ENCODE assay signal across 28 mouse cellular contexts in genomic region chr15:79352479-79352878, GRCm38 (mm10). TPM values are rescaled to one million over a fixed set of nuclear protein-coding genes. Genes with fewer than 3 reads are reported as not detected.
DNase-seq lines count a peak whose midpoint lies in the region; ATAC-seq and TF ChIP-seq lines count a peak whose summit lies in the region.
"Had no signal": no experiment of that assay in that cellular context is flagged by ENCODE, and none has a peak within 500 bp of the region (broad histone marks: within the 10 kb centered on the region; RNA-seq: fewer than 3 reads in every experiment).

No protein-coding gene starts in this region.

- no peaks in the 10 kb centered on the region for H3K36me3 ChIP-seq in heart, embryonic 15.5 days
- no peaks in the 10 kb centered on the region for H3K36me3 ChIP-seq in lung, postnatal 0 days (ENCODE audit: insufficient read depth, low read length)
- H3K36me3 ChIP-seq in intestine, postnatal 0 days (ENCODE audit: control insufficient read depth, insufficient read depth) = no peaks in the 10 kb centered on the region
- H3K36me3 ChIP-seq in stomach, postnatal 0 days (ENCODE audit: control insufficient read depth, insufficient read depth, low read length) = no peaks in the 10 kb centered on the region
- H3K36me3 ChIP-seq: embryonic facial prominence, embryonic 12.5 days; embryonic facial prominence, embryonic 15.5 days; forebrain, embryonic 12.5 days; hindbrain, embryonic 12.5 days; hindbrain, embryonic 15.5 days had no signal

- intact Hi-C loops in heart, postnatal 36 days (cut with DNase I) = no loop called here

- no peak overlapping the region for H3K4me3 ChIP-seq in heart, embryonic 15.5 days
- no peak overlapping the region for H3K4me3 ChIP-seq in lung, postnatal 0 days (ENCODE audit: low read depth, low read length)
- H3K4me3 ChIP-seq in intestine, postnatal 0 days (ENCODE audit: low read depth, low read length) = no peak overlapping the region
- no peak overlapping the region for H3K4me3 ChIP-seq in stomach, postnatal 0 days (ENCODE audit: low read depth, low read length)
- H3K4me3 ChIP-seq: embryonic facial prominence, embryonic 12.5 days; embryonic facial prominence, embryonic 15.5 days; erythroblast, embryonic 14.5 days; forebrain, embryonic 12.5 days; gastrocnemius, adult 2 months; hindbrain, embryonic 12.5 days; hindbrain, embryonic 15.5 days had no signal

- no peaks in the 10 kb centered on the region for H3K27me3 ChIP-seq in heart, embryonic 15.5 days
- H3K27me3 ChIP-seq in lung, postnatal 0 days (replicated peaks; ENCODE audit: insufficient read depth, low read length) = no peaks in the 10 kb centered on the region
- no peaks in the 10 kb centered on the region for H3K27me3 ChIP-seq in intestine, postnatal 0 days (replicated peaks; ENCODE audit: control insufficient read depth, insufficient read depth, low read length)
- H3K27me3 ChIP-seq in stomach, postnatal 0 days (ENCODE audit: control insufficient read depth, insufficient read depth, low read length) = no peaks in the 10 kb centered on the region
- H3K27me3 ChIP-seq: embryonic facial prominence, embryonic 15.5 days; Patski had no signal

- TF ChIP-seq CTCF in lung, postnatal 0 days (IDR thresholded peaks at IDR 0.05) = no peak
- TF ChIP-seq CTCF in intestine, postnatal 0 days (IDR thresholded peaks at IDR 0.05; ENCODE audit: low read depth) = no peak
- TF ChIP-seq CTCF in stomach, postnatal 0 days (IDR thresholded peaks at IDR 0.05; ENCODE audit: low read depth) = no peak

- DNase-seq in heart, postnatal 36 days = no peak
- DNase-seq in lung, postnatal 0 days (ENCODE audit: low spot score) = no peak
- no peak for DNase-seq in lung, adult 18-20 months
- no peak for DNase-seq in stomach, postnatal 0 days (ENCODE audit: low spot score)
- no peak for DNase-seq in adrenal gland, postnatal 4 days (ENCODE audit: low spot score in 2 of 2)
- DNase-seq: adrenal gland, postnatal 10 days; adrenal gland, postnatal 36 days; cerebellum, adult 11 months; cerebellum, adult 2 months; cerebellum, adult 9-11 months; cerebellum, postnatal 25 days; gastrocnemius, adult 2 months; gastrocnemius, postnatal 14 days; heart, adult 18-20 months; heart, postnatal 10 days had no signal

- ATAC-seq in heart, embryonic 15.5 days (replicated peaks; ENCODE audit: insufficient number of reproducible peaks, insufficient read depth, low FRiP score, low read depth) = no peak
- ATAC-seq in lung, postnatal 0 days = no peak
- no peak for ATAC-seq in intestine, postnatal 0 days
- no peak for ATAC-seq in stomach, postnatal 0 days (ENCODE audit: low FRiP score, low TSS enrichment)
- ATAC-seq in frontal cortex, adult (ENCODE audit: low TSS enrichment) = no peak
- ATAC-seq: CD4-positive, CD25-positive, alpha-beta regulatory T cell, adult 4 months; forebrain, embryonic 16.5 days; Patski had no signal

- peaks cover 60% of the 10 kb centered on the region for H3K4me1 ChIP-seq in heart, embryonic 15.5 days (replicated peaks)
- peaks cover 42% of the 10 kb centered on the region for H3K4me1 ChIP-seq in lung, postnatal 0 days (ENCODE audit: insufficient read depth, low read depth, low read length)
- peaks cover 27% of the 10 kb centered on the region for H3K4me1 ChIP-seq in intestine, postnatal 0 days (replicated peaks; ENCODE audit: control insufficient read depth, insufficient read depth, low read length)
- peaks cover 27% of the 10 kb centered on the region for H3K4me1 ChIP-seq in stomach, postnatal 0 days (replicated peaks; ENCODE audit: control insufficient read depth, insufficient read depth)

- H3K27ac ChIP-seq in heart, embryonic 15.5 days = peak overlapping the region; percentile 77
- no peak overlapping the region for H3K27ac ChIP-seq in lung, postnatal 0 days (ENCODE audit: low read length)
- no peak overlapping the region; the same call in 1 of the 2 replicates for H3K27ac ChIP-seq in intestine, postnatal 0 days (ENCODE audit: low read depth, low read length)
- peak overlapping the region; percentile 45; the same call in 1 of the 2 replicates for H3K27ac ChIP-seq in stomach, postnatal 0 days (replicated peaks)
- H3K27ac ChIP-seq: embryonic facial prominence, embryonic 12.5 days; embryonic facial prominence, embryonic 15.5 days; forebrain, embryonic 12.5 days; hindbrain, embryonic 12.5 days; hindbrain, embryonic 15.5 days had no signal

- no peaks in the 10 kb centered on the region for H3K9me3 ChIP-seq in heart, embryonic 15.5 days (replicated peaks)
- no peaks in the 10 kb centered on the region for H3K9me3 ChIP-seq in lung, postnatal 0 days (ENCODE audit: low read length)
- H3K9me3 ChIP-seq in intestine, postnatal 0 days (ENCODE audit: control insufficient read depth) = no peaks in the 10 kb centered on the region
- H3K9me3 ChIP-seq in stomach, postnatal 0 days (ENCODE audit: control insufficient read depth, low read length) = no peaks in the 10 kb centered on the region
- H3K9me3 ChIP-seq: embryonic facial prominence, embryonic 12.5 days; embryonic facial prominence, embryonic 15.5 days; forebrain, embryonic 12.5 days; hindbrain, embryonic 12.5 days; hindbrain, embryonic 15.5 days had no signal

- WGBS in heart, embryonic 15.5 days = 85% methylated on average over 6 of the region's 6 CpGs
- 74% methylated on average over 6 of the region's 6 CpGs for WGBS in lung, postnatal 0 days
- WGBS in intestine, postnatal 0 days = 71% methylated on average over 6 of the region's 6 CpGs
- WGBS in stomach, postnatal 0 days = 67% methylated on average over 6 of the region's 6 CpGs

- H3K4me2 ChIP-seq in heart, embryonic 15.5 days = no peak overlapping the region
- peak overlapping the region; percentile 48; the same call in 1 of the 2 replicates for H3K4me2 ChIP-seq in lung, postnatal 0 days (replicated peaks; ENCODE audit: low read depth, low read length)
- H3K4me2 ChIP-seq in intestine, postnatal 0 days (replicated peaks; ENCODE audit: low read depth) = peak overlapping the region; percentile 54
- H3K4me2 ChIP-seq in stomach, postnatal 0 days (replicated peaks; ENCODE audit: low read depth) = no peak overlapping the region
- H3K4me2 ChIP-seq: embryonic facial prominence, embryonic 12.5 days; forebrain, embryonic 12.5 days; heart, embryonic 11.5 days; hindbrain, embryonic 12.5 days; hindbrain, embryonic 15.5 days had no signal

- no peak for TF ChIP-seq EP300 in lung, postnatal 0 days (IDR thresholded peaks at IDR 0.05)
- TF ChIP-seq EP300 in stomach, postnatal 0 days (optimal IDR thresholded peaks at IDR 0.05) = no peak

- no peak overlapping the region; the same call in 1 of the 2 replicates for H3K9ac ChIP-seq in heart, embryonic 15.5 days
- no peak overlapping the region for H3K9ac ChIP-seq in lung, postnatal 0 days (replicated peaks; ENCODE audit: low read depth)
- H3K9ac ChIP-seq in intestine, postnatal 0 days (ENCODE audit: low read depth, low read length) = no peak overlapping the region
- H3K9ac ChIP-seq in stomach, postnatal 0 days (ENCODE audit: low read length) = no peak overlapping the region
- H3K9ac ChIP-seq: embryonic facial prominence, embryonic 12.5 days; embryonic facial prominence, embryonic 15.5 days; forebrain, embryonic 12.5 days; hindbrain, embryonic 15.5 days had no signal

RNA-seq across cellular contexts. Expression of gene Maff, which starts 6.1 kb away (rescaled TPM):
- polyA plus RNA-seq in heart, embryonic 15.5 days (2015; fragmentation: Nextera tagmentation; extraction: Ambion mirVana) = 3.5 and 3.8 TPM in 2 replicates
- 10 to 100 TPM in 1 of 2 experiments, 1 to 10 TPM in 1; 9.0 to 10.5 TPM for total RNA-seq in heart, postnatal 36 days (2021)
- polyA plus RNA-seq in lung, postnatal 0 days (2015; fragmentation: Nextera tagmentation; extraction: Ambion mirVana) = 10.6 and 10.8 TPM in 2 replicates
- polyA plus RNA-seq in intestine, postnatal 0 days (2015; fragmentation: Nextera tagmentation; extraction: Ambion mirVana) = 6.6 and 8.8 TPM in 2 replicates
- 11.4 and 11.9 TPM in 2 replicates for polyA plus RNA-seq in stomach, postnatal 0 days (2015; fragmentation: Nextera tagmentation; extraction: Ambion mirVana)
- total RNA-seq in adrenal gland, postnatal 4 days (2021) = 1 to 10 TPM; 3.2 to 4.6 TPM

RNA-seq across cellular contexts. Expression of gene Pla2g6, which starts 24.3 kb away (rescaled TPM):
- 9.9 and 13.5 TPM in 2 replicates for polyA plus RNA-seq in heart, embryonic 15.5 days (2015; fragmentation: Nextera tagmentation; extraction: Ambion mirVana)
- 1 to 10 TPM; 8.1 to 8.7 TPM for total RNA-seq in heart, postnatal 36 days (2021)
- 11.8 and 13.7 TPM in 2 replicates for polyA plus RNA-seq in lung, postnatal 0 days (2015; fragmentation: Nextera tagmentation; extraction: Ambion mirVana)
- 17.4 and 22.1 TPM in 2 replicates for polyA plus RNA-seq in intestine, postnatal 0 days (2015; fragmentation: Nextera tagmentation; extraction: Ambion mirVana)
- 8.8 and 9.4 TPM in 2 replicates for polyA plus RNA-seq in stomach, postnatal 0 days (2015; fragmentation: Nextera tagmentation; extraction: Ambion mirVana)
- 10 to 100 TPM; 25.3 to 28.2 TPM for total RNA-seq in adrenal gland, postnatal 4 days (2021)

RNA-seq across cellular contexts. Expression of gene Tmem184b, which starts 50.9 kb away (rescaled TPM):
- polyA plus RNA-seq in heart, embryonic 15.5 days (2015; fragmentation: Nextera tagmentation; extraction: Ambion mirVana) = 58.3 and 83.8 TPM in 2 replicates
- total RNA-seq in heart, postnatal 36 days (2021) = 10 to 100 TPM; 37.0 to 43.0 TPM
- polyA plus RNA-seq in lung, postnatal 0 days (2015; fragmentation: Nextera tagmentation; extraction: Ambion mirVana) = 55.3 and 56.7 TPM in 2 replicates
- polyA plus RNA-seq in intestine, postnatal 0 days (2015; fragmentation: Nextera tagmentation; extraction: Ambion mirVana) = 32.7 and 34.1 TPM in 2 replicates
- polyA plus RNA-seq in stomach, postnatal 0 days (2015; fragmentation: Nextera tagmentation; extraction: Ambion mirVana) = 21.2 and 22.3 TPM in 2 replicates
- total RNA-seq in adrenal gland, postnatal 4 days (2021) = 10 to 100 TPM; 45.7 to 47.4 TPM

Comparison
In these comparisons a context has a peak if more than half of its experiments do, and no peak if none do; other contexts are left out.
1. H3K27ac ChIP-seq: peak in heart, embryonic 15.5 days (single experiment) and stomach, postnatal 0 days (single experiment); none in lung, postnatal 0 days (single experiment) and intestine, postnatal 0 days (single experiment).
2. H3K4me2 ChIP-seq: peak in lung, postnatal 0 days (single experiment) and intestine, postnatal 0 days (single experiment); none in heart, embryonic 15.5 days (single experiment) and stomach, postnatal 0 days (single experiment).